Mouse (Mus musculus) olfactory bulb, adult 2 months (tissue): ENCODE data around the gene Tedc2. TPM values are rescaled to one million over a fixed set of nuclear protein-coding genes. Genes with fewer than 3 reads are reported as not detected.

Source experiments
- H3K27ac ChIP-seq: fragments of 200-500 bp; 2 replicates; pipeline ENCODE4 v1.5.1; 2012; ENCODE audit warnings: low read depth, low read length; ENCODE audit not compliant: insufficient read depth
- H3K4me1 ChIP-seq: fragments of 200-500 bp; 2 replicates; pipeline ENCODE4 v1.6.1; 2012; ENCODE audit warnings: low read length; ENCODE audit not compliant: control insufficient read depth, insufficient read depth
- H3K4me3 ChIP-seq: fragments of 200-500 bp; 2 replicates; pipeline ENCODE4 v1.5.1; 2012; ENCODE audit warnings: mild to moderate bottlenecking, low read depth, low read length, moderate library complexity; ENCODE audit not compliant: insufficient read depth
- CTCF ChIP-seq: fragments of 200-500 bp; IDR thresholded peaks from 2 replicates; pipeline ENCODE4 v1.5.1; 2012; ENCODE audit warnings: low read depth, mild to moderate bottlenecking, low read length, moderate library complexity; ENCODE audit not compliant: insufficient read depth
- POLR2A ChIP-seq: fragments of 200-500 bp; IDR thresholded peaks from 2 replicates; pipeline ENCODE4 v1.6.1; 2012; ENCODE audit warnings: mild to moderate bottlenecking, low read depth, low read length, moderate library complexity; ENCODE audit not compliant: insufficient read depth
- WGBS: fragments of 180-500 bp; shearing (Covaris S2); methylation state at CpG from one replicate; pipeline ENCODE4 v1.1.7; 2018; 5-methylcytosine and 5-hydroxymethylcytosine counted together
- polyA plus RNA-seq: library from polyadenylated mRNA; stranded (reverse); fragments of >200 nt; gene quantifications from 2 replicates; pipeline ENCODE4 v1.2.4, GENCODE M21; 2012; ENCODE audit warnings: low replicate concordance; ENCODE audit not compliant: missing spikeins, insufficient read depth, insufficient read length

Tedc2 gene
- polyA plus RNA-seq, 1 experiment = not detected

DNA sequence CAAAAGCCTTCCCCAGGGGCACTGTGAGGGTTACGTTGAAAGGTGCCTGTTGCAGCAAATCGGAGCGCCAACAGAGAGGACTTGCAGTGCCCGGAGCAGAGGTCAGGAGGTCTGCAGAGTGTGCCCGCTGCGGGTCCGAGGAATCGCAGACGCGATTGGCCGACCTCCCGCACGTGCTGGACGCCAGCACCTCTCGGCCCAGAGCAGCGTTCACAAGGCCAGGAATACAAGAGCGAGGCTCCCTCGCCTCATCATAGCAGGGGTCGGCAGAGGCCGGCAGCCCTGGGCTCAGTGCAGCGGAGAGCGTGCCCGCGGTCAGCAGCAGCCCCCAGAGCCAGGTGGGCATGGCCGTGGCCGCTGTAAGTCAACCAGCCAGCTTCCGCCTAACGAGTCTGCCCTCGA lies 12.0 kb downstream of the Tedc2 start:
- TF ChIP-seq POLR2A = no peak
- no peak for TF ChIP-seq CTCF
- peaks cover 60% of the 10 kb centered on the region for H3K4me1 ChIP-seq
- peak overlapping the region; percentile 56 for H3K4me3 ChIP-seq
- 3% methylated on average over 29 of the region's 29 CpGs for WGBS
- peak overlapping the region; percentile 77 for H3K27ac ChIP-seq

DNA sequence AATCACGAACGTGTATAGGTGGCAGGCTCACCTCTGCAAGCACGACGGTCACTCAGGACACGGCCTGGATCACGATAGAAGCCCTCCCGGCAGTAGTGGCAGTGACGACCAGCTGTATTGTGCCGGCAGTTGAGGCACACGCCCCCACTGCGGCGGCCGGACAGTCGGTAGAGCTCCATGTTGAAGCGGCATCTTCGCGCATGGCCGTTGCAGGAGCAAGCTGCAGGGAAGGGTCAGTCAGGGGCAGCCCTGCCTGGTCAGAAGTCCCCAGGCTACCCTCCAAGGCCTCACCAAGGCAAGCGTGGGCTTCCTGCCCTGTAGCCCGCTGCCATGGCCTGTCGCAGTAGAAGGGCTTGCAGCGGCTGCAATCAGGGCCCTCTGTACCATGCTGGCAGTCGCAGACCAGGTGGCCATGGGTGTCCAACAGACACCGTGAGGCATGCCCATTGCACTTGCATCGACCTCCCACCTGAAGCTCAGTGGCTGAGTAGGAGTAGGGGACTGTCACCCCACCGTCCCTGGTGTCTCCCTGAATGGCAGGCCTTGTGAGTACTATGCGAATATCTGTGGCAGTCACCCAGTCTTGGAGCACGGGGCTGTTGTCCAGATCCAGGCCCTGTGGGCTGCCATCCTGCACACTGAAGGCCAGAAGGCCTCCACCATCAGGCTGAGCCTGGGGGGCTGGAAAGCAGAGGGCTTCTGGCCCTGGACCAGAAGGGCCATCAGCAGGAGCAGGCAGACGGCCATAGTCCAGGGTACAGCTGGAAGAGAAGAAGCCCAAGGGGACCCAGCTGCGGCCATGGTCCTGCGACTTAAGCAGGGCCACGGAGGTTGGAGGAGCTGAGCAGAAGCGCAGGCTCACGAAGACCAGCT lies 12.6 kb downstream of the Tedc2 start:
- WGBS = 66% methylated on average over 34 of the region's 34 CpGs
- TF ChIP-seq POLR2A = no peak
- TF ChIP-seq CTCF = no peak
- no peak overlapping the region; the same call in 1 of the 2 replicates for H3K27ac ChIP-seq
- H3K4me3 ChIP-seq = peak overlapping the region; percentile 56
- H3K4me1 ChIP-seq = peaks cover 61% of the 10 kb centered on the region

- Histone ChIP-seq H3K4me1 (peaks cover 61% of the 10 kb centered on the region), H3K4me3 (peak overlapping the region; percentile 72), H3K27ac (peak overlapping the region; percentile 65)
- WGBS = 5% methylated on average over 62 of the region's 62 CpGs
- TF ChIP-seq POLR2A (peak; percentile 32; the same call in 1 of the 2 replicates), CTCF (no peak)
These were observed 13.9 kb downstream of the Tedc2 start for GRCm38 (mm10) chr17:24206451-24207351.

- no peak for TF ChIP-seq CTCF
- TF ChIP-seq POLR2A = no peak
- WGBS = 8% methylated on average over 15 of the region's 15 CpGs
- Histone ChIP-seq H3K4me3 (peak overlapping the region; percentile 72), H3K27ac (peak overlapping the region; percentile 54; the same call in 1 of the 2 replicates), H3K4me1 (peaks cover 55% of the 10 kb centered on the region)
These were observed 14.7 kb downstream of the Tedc2 start for GRCm38 (mm10) chr17:24205908-24206361.

DNA sequence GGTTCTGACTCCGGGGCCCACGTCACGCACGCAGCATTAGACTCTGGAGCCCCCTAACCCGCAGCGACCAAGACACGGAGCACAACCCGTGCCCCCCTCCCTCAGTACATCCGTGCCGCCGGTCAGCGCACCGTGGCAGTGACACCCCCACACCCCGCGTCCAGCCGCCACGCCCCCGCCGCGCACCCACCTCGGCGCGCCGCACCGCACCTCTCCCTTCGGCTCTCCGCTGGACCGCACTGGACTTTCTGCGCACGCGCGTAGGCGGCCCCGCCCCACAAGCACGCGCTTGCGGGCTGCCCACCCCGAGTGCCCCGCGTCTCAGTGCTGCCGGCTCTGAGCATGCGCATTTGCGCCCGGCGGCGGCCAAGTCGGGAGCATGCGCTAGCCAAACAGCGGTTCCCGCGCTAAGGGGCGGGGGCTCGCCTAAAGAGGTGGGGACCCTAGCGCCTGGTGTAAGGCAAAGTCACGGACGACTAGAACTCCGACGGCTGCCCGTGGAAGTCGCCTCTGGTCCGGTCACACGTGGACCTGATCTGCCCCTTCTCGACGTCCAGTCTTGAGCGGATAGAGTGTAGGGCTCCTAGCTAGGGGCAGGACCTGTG lies 15.3 kb downstream of the Tedc2 start, which contains the start of gene Tbc1d24:
Tbc1d24 (minus strand) TSS at position 279 of the 605 bp plus-strand sequence.
- TF ChIP-seq POLR2A = peak; percentile 75
- TF ChIP-seq CTCF = no peak
- H3K27ac ChIP-seq = peak within 1 kb of the TSS; percentile 65
- peaks cover 52% of the 10 kb centered on the region for H3K4me1 ChIP-seq
- under 1% methylated on average over 65 of the region's 65 CpGs for WGBS
- peak within 1 kb of the TSS; percentile 72 for H3K4me3 ChIP-seq

- Histone ChIP-seq H3K4me3 (peak overlapping the region; percentile 72), H3K27ac (no peak overlapping the region), H3K4me1 (peaks cover 55% of the 10 kb centered on the region)
- TF ChIP-seq POLR2A (no peak), CTCF (no peak)
- 4% methylated on average over 7 of the region's 7 CpGs for WGBS
These were observed 15.8 kb downstream of the Tedc2 start for GRCm38 (mm10) chr17:24204846-24205245.

DNA sequence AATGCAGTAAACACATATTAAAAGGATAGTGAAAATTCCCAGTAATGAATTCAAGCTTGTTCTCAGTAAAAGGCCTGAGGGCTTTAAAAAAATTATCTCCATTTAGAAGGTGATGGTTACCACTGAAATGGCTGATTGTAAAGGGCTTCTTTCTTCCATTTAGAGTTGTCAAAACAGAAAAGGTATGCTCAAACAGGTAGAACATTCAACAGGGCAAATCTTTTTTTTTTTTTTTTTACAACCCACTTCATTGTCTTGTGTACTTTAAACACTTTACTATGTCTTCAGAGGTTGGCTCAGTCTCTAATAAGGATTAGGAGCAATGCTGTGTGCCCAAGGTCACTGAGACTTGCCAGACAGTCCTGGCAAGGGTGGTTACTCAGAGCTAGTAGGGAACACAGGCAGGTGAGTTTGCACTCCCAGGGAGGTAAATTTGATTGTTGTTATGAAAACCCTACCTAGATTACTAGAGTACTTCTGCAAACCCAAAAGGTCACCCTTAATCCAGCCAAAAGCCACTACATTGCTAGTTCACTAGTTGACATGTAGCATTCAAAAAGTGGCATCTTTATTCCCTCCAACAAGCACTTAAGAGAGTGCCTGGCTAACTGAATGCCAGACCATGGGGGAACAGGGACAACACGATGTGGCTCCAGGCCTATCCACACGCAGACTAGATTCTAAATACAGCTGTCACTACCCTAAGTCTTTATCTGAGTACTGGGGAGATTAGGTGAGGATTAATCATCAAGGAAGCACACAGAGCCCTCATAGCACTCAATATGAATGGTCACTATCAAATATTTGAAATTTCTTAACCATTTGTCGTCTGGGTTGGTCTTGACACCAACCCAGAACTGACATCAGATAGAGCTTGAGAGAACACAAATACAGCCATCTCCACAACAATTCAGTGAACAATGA lies 16.8 kb downstream of the Tedc2 start:
- 65% methylated on average over 3 of the region's 3 CpGs for WGBS
- TF ChIP-seq POLR2A (no peak), CTCF (no peak)
- no peak overlapping the region for H3K27ac ChIP-seq
- H3K4me3 ChIP-seq = no peak overlapping the region
- H3K4me1 ChIP-seq = peaks cover 57% of the 10 kb centered on the region
